Mouse (Mus musculus): ENCODE measurements around the gene Afmid.

Gene Afmid

DNA sequence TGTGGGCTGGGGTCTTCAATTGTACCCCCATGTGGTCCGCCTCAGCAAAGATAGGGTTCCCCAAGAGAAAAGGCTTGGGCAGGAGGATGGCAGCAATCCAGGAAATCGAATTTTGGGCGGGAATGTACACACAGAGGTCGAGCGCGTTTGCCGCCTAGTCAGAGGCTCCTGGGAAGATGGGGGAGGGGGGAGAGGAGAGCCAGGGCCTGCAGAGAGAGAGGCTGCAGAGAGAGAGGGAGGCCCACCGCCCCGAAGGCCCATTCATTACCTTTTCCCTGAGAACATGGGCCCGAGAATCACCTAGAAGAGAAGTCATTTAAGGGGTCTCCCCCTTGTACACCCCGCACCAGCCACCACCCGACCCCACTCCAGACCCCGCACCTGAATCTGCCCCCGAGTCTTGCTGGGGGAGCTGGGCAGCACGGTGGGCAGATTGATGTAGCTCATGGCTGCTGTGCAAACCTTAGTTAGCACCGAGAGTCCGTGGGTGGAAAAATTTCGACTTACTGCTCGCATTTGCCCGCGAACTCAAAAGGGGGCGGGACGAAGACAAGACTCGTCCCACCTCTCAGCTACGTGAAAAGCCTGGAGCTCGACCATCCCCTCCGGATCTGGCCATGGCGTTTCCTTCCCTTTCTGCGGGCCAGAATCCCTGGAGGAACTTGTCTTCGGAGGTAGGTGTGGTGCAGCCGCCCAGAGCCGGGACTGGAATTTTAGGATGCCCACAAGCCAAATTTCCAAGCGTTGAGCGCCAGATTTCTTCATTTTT is at the start of gene Afmid, which contains the start of gene Tk1:
TSS of gene Afmid (plus strand) at position 592 of the 769 bp plus-strand sequence.
TSS of gene Tk1 (minus strand) at position 760 of the 769 bp plus-strand sequence.
- in situ Hi-C loops (cut with MboI) = loop anchor here (5.0 to 10.0 kb wide), 2 partner anchors 33 to 441 kb away; no protein-coding TSS in a partner anchor

DNA sequence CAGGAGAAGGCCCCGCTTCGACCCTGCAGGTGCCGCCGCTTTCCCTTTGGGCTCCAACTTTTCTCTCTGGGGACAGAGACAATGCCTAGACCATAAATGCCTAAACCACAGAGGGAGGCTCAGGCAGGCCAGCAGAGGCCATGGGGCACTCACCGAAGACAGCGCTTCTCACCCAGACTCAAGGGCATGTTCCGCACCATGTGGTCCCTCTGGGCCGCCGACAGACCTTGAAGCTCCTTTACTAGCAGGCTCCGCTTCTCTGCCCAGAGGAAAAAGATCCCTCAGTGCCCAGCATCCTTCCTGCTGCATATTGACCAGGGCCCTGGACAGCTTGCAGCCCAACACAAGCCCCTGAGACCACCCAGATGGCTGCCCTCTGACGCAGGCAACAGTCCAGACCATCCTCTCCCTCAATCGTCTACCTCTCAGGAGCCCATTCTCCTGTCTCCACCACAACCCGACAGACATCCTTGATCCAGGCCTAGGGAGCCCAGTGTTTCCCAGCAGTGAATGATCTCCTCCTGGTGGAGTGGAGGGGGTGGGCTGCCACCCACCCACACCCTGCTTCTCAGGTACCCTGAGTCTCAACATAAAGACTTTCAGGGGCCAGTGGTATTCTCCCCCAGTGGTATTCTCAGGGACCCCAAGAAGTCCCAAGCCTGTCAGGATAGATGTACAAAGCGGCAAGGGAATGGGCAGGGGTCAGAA is 49.5 kb upstream of the Afmid start:
- in situ Hi-C loops (cut with MboI) = no loop called here

DNA sequence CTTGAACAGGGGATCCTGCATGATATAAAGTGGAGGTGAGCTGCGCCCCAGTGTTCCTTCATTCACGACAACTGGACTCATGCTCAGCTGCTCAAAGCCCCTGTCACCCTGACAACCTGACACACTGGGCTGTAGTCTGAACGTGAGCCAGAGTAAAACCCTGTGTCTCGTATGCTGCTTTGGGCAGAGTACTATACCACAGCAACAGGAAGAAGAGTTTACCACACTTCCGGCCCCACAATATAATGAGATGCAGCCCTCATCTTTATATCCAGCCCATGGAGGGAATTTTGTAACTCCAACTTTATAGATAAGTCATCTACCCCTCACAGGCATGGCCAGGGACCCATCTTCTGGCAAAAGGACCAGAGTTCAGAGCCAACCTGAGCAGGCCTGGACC is 48.6 kb upstream of the Afmid start:
- in situ Hi-C loops (cut with MboI) = no loop called here

DNA sequence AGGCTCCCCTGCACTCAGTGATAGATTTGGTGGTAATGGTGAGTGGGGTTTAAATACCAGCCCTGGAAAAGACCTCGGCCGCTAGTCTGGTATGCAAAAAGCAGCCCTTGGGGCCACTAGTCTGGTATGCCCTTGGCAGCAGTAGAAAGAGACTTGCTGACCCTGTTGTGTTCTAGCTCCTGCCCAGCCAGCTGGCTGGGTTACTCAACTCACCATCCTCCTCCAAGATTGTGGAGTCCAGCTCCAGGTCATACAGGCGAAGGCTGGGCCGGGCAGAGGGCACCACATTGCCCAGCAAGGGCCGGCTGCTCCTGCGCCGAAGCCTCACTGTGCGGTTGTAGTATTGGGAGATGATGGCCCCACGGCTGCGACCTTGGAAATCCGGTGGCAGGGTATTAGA is 47.7 kb upstream of the Afmid start:
- in situ Hi-C loops (cut with MboI) = no loop called here

DNA sequence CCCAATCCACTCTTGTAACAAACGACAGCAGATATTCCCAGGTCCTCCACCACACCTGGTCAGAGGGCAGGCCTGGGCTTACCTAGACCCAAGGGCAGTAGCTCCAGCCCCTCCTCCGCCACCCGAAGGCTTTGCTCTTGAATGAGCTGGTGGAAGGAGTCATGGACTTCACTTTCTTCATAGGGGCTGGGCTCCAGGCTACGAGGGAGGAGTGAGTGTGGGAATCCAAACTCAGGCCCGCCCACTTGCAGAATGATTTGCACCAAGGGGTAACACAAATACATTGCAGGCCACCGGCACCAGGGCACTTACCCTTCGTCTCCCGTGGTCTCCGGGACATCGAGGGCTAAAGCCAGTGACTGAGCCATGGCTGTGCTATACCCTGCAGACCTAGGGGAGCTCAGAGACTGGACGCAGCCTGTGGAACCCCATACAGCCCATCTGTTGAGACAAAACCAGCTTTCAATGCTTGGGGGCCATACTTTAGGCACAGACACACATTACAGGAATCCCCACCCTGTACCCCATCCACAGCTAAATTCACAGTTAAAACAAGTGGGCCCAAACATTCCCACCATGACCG is 46.8 kb upstream of the Afmid start:
- in situ Hi-C loops (cut with MboI) = no loop called here

DNA sequence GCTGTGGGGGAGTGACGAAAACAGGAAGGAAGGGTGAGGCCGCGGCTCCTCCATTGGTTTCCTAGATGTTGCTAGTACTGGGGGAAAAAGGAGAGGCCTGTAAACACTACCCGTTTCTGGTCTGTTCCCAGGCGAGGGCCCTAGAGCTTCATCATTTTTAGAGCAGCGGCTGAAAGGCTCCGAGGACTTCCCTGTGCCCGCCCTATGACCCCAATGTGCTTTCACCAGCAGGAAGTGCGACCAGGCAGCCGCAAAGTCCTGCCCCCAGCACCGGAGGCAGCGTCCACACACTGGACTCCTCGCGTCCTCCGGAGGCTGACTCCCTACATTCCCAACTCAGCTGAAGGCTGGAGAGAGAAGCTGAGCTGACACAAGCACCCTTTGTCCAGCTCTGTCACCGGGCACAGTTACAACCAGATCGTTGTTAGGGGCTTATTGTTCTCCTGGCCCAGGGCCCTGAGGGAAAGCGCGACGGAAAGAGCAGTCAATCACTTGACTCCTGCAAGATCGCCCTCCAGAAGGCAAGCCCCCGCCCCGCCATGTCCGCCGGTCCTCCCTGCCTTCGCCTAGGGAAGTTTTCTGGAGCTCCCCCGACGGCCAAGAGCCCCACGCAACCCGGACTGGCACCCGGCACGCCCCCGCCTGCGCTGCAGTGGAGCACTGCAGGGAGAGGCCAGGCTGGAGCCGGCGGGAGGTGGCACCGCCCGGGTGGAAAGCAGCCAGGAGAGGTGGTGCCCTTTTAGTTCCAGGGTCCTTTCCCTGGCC is 46.1 kb upstream of the Afmid start:
- in situ Hi-C loops (cut with MboI) = no loop called here

DNA sequence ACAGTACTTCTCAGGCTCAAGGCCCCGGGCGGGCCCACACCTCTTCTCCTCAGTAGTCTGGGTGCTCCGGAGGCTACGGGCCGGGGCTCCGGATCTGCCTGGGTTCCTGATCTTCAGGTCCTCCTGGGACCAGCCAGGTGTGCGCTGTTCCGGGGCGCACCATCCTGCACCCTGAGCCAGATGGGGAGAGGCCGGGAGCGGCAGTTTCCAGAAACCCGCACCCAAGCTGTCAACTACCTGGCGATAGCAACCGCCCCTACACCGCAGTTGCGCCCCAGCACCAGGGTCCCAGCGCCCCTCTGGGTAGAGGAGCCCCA is 45.6 kb upstream of the Afmid start:
- in situ Hi-C loops (cut with MboI) = no loop called here

DNA sequence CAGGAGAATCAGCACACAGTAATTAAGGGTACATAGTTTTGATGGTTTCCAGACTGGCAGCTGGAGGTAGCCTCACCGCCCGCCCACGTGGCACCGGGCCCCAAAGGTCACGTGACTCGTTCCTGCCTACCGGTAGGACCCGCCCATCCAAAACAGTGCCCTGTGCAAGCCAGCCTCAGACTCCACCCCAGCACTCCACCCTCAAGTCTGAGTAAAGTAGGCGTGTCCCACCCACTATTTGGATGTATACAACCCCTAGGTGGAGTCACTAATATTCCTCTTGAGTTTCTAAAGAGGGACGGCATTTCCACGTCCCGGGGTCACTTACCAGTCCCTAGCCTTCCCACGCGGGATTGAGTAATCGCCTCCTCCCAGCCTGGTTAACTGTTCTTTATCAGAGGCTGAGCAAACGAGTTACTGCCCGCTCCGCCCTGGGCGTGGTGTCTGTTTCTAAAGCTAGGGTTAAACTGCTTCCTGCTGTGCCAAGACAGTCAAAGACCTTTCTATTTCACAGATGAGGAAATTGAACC is 45.1 kb upstream of the Afmid start:
- in situ Hi-C loops (cut with MboI) = no loop called here

DNA sequence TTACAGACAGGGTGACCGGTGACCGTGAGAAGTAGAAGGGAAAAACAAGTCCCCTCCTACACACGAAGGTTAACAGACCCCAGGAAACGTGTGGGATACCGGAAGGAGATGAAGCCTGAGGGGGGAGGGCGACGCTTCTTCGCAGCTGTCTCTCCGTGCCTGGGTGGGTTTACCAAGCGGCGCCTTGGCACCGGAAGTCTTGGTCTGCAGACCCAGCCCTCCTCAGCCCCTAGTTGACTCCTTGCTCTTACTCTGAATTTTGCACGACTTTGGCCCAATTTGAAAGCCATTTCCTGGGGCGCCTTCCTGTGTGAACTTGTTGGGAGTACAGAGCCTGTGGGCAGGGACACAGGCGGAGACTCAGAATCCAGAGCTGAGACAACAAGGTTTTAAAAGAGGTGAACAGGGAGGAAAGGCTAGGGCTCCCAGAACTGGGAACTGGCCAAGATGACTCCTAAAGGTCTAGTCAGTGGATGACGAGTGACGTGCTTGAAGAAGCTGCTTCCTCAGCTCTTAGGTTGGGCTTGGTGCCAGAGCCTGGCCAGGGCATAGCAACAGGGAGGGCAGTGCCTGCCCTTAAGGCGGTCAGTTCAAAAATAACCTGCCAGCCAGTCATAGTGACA is 44.4 kb upstream of the Afmid start:
- in situ Hi-C loops (cut with MboI) = no loop called here

DNA sequence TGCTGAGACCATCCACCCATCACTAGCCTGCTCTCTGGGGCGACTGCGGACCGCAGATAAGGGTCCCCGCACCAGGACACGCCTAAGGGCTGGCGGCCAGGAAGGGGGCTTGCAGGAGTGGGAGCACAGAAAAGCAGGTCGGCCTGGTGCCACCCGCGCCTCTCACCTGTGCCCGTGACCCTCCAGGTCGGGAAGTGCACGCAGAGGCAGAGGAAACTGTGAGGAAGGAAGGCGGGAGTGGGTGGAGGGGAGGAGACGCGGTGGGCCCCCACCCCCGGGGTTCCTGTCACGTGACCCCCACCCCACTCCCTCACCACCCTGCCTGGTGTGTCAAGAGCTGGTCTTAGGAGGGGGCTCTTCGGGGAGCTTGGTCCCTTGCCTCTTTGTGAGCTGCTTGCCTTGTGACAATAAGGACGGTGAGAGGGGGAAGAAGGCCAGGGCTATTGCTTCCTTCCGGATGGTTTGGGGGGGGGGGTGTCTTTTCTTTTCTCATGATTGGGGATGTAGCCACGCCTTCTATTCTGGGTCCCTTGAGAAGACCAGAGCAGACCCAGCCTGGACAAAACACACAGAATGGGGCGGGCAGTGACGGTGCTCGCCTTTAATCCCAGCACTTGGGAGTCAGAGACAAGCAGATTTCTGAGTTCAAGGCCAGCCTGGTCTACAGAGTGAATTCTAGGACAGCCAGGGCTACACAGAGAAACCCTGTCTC is 43.6 kb upstream of the Afmid start, which contains the start of the genes Tmc8 and Tmc6:
TSS of gene Tmc8 (plus strand) at position 84 of the 712 bp plus-strand sequence.
TSS of gene Tmc6 (minus strand) at position 206 of the 712 bp plus-strand sequence.
- in situ Hi-C loops (cut with MboI) = no loop called here

DNA sequence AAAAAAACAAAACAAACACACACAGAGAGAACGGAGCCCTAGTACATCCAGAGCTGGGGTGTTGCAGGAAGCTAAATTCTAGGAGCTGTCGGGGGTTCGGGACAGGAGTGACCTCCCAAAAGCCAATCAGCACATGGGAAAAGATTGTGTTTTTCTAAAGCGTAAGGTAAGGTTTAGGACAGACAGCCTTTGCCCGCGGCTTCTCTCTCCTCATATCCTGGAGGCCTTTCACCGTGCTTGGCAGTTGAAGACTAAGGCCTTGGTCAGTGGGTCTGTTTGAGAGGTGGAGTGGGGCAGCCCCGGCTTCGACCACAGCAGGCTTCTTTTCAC is 43.1 kb upstream of the Afmid start:
- in situ Hi-C loops (cut with MboI) = no loop called here

DNA sequence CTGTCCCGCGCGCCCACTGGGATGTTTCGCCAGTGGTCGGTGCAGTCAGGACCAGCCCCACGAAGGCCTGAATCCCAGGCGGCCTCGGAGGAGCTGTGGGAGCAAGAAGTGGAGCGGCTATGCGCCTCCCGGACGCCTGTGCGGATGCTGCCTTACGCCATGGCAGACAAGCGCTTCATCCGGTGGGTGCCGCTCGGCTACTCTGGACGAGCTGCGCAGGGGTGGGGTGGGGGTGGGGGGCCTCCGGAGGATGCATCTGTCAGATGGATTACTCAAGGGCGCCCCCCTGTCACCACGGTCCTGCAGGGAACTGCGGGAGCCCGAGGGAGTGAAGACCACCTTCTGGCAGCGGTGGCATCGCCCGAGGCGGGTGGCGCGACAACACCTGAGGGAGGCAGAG is 42.6 kb upstream of the Afmid start:
- in situ Hi-C loops (cut with MboI) = no loop called here

DNA sequence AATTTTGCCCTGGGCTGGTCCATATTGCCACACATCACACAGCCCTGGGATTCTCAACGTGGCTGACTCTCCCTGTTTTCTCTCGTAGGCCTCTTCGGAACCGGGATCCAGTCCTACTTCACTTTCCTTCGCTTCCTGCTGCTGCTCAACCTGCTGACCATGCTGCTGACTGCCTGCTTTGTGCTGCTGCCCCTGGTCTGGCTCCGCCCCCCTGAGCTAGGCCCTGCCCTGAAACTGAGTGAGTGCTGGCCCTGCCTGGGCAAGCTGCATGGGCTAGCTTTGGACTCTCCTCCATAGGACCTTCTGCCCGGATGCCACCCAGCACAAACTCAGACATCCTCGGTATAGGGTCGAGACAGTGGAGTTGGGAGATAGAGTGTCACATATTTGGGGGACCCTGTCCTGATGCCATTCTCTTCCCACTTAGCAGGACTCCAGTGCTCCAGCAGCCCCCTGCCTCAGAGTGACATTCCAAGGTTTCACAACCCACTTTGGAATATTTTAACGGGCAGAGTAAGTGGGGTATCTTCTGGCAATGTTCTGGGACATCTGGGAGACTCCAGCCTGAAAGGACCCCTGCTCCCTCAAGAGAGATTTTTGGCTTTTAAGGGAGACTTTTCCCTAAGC is 41.9 kb upstream of the Afmid start:
- in situ Hi-C loops (cut with MboI) = no loop called here

DNA sequence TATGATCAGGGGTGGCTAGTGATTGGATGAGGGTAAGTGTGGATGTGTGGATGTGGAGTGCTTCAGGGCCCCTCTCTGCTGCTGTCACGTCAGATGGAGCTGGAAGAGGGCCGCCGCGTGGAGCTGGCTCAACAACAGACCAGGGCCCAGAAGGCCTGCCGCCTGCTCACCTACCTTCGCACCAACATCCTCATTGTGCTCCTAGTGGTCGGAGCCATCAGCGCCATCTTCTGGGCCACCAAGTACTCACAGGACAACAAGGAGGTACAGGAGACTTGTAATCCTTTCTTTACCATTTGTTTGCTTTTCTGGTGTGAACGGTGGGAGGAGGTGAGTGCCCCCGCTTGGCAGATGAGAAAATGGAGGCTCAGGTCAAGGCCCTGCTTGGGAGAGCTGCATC is 39.4 kb upstream of the Afmid start:
- in situ Hi-C loops (cut with MboI) = loop anchor here (5.0 kb wide), 1 partner anchor 74 kb away; no protein-coding TSS in a partner anchor

DNA sequence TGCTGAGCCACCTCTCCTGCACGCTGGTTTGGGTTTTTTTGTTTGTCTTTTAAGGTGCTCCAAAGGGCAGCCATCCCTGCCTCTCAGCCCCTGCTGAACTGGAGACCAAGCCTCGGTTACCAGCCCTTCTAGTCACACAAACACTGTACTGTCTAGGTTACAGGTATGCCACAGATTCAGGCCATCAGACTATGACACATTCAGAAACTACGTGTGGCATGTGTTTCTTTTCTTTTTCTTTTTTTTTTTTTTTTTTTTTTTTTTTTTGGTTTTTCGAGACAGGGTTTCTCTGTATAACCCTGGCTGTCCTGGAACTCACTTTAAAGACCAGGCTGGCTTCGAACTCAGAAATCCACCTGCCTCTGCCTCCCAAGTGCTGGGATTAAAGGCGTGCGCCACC is 37.2 kb upstream of the Afmid start:
- in situ Hi-C loops (cut with MboI) = loop anchor here (5.0 kb wide), 1 partner anchor 76 kb away; no protein-coding TSS in a partner anchor

DNA sequence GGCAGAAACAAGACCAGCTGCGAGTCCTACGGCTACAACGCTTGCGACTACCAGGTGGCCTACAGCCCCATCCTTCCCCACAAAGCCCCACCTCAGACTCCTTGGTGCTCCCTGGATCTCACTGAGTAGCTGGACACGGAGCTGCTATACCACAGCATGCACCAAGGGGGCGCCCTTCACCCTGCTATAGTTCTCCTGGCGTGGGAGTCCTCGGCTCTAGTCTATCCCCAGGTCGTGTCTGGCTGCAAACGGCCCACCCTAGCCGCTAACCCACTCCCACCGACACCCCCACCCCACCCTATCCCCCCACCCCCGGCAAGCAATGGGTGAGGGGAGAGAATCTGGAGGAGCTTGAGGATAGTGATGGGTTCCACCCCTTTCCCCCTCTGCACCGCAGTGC is 35.4 kb upstream of the Afmid start:
- in situ Hi-C loops (cut with MboI) = loop anchor here (5.0 kb wide), 1 partner anchor 37 kb away; the partner anchor contains the start of genes Afmid and Tk1

DNA sequence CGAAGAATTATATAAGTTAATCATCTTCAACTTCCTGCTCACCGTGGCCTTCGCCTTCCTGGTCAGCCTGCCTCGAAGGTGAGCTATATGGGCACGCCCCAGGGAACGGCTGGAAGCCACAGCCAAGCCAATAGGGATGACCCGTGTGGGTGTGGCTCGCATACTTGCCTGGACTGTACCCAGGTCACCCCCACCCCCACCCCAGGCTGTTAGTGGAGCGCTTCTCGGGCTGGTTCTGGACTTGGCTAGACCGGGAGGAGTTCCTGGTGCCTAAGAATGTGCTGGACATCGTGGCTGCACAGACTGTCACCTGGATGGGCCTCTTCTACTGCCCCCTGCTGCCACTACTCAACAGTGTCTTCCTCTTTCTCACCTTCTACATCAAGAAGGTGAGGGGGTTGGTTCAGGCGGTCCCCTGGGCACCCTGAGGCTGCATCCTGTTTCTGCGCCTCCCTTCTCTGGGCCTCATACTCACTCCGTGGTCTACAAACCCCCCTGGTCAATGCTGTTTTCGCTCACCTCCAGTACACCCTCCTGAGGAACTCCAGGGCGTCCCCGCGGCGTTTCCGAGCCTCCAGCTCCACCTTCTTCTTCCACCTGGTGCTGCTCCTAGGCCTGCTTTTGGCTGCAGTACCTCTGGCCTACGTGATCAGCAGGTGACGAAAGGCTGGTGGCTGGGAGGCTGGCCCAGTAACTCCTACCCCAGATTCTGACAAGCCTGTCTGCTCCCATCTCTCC is 34.9 kb upstream of the Afmid start:
- in situ Hi-C loops (cut with MboI) = loop anchor here (5.0 kb wide), 1 partner anchor 36 kb away; the partner anchor contains the start of genes Afmid and Tk1

DNA sequence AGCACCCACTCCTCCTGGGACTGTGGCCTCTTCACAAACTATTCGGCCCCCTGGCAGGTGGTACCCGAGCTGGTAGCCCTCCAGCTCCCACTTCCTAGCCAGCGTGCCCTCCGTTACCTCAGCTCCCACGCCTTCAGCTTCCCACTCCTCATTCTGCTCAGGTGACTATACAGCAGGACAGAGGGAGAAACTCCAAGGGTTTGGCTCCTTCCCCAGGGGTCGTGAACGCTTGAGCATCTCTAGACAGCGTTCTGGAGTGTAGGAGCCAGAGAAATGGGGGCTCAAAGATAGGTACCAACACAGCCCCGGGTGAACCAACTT is 34.3 kb upstream of the Afmid start:
- in situ Hi-C loops (cut with MboI) = loop anchor here (5.0 kb wide), 1 partner anchor 36 kb away; the partner anchor contains the start of genes Afmid and Tk1

DNA sequence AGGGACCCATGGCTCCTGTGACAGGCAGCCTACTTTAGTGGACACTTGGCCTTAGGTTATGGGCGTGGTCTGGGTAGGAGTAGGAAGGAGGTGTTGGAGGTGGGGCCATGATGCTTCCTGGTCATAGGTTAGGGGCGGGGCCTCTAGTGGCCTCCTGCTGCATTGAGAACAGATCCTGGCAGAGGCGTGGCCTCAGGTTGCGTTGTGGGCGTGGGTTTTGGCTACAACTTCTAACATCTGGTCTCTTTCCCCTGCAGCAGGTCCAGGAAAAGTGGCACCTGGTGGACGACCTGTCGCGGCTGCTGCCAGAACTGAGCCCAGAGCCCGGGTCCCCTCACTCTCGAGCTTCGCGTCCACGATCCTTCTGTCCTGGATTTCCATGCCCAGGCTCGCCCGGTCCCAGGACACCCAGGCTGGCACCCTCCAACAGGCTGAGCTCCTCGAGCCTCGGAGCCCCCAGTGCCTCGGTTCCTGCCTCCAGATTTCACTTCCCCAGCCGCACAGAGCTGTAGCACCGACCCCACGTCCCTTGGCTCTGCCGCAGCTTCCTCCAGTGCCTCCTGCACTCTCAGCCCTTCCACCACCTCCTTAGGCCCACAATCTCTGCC is 33.3 kb upstream of the Afmid start:
- in situ Hi-C loops (cut with MboI) = loop anchor here (5.0 kb wide), 1 partner anchor 35 kb away; the partner anchor contains the start of genes Afmid and Tk1

Data from mature B cell (primary cell).